Mouse (Mus musculus): ENCODE measurements at regions not wholly inside any gene's neighbourhood (a gene's known extent, or its start where the extent isn't known, plus 50 kb on each side); places are given as distances from the start of the nearest gene placed in this dataset.

GRCm38 (mm10) chr8:11077138-11077537, 68.9 kb upstream of the Irs2 start:
- TF ChIP-seq CTCF (conservative IDR thresholded peaks at IDR 0.05; ENCODE audit: insufficient read depth, insufficient read length, low read depth, low read length) (no peak), POLR2A (IDR thresholded peaks at IDR 0.05; ENCODE audit: low read depth, low read length) (no peak)
